Mouse (Mus musculus): Measurements from ENCODE around the gene Trhr2. TPM values are rescaled to one million over a fixed set of nuclear protein-coding genes. Genes with fewer than 3 reads are reported as not detected.
A peak's percentile ranks its signal among the peaks of the same experiment; 100 is the strongest.
"Not testable (repeated sequence)": the region's sequence is repeated elsewhere in the genome, so short reads cannot be mapped to it uniquely, and the experiment has no call there.

The Trhr2 gene
- polyA plus RNA-seq, 1 experiment from 2014 or later: not detected

DNA sequence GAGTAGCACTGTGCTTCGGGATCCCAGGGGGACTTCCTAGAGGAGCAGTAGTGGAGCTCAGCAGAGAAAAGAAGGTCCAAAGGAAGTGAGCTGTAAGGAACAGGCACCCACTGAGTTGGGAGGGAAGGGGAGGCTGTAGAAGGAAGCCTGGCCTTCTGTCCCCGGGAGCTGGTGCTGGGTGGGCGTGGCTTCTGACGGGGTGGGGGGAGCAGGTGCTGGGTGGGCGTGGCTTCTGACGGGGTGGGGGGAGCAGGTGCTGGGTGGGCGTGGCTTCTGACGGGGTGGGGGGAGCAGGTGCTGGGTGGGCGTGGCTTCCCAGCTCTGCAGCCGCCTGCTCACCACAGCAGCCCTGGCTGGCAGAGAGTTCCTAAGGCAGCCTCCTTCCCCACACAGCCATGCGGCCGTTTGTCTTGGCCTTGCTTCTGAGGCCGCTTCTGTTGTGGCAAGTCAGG, 36.6 kb downstream of the Trhr2 start:
- H3K27ac ChIP-seq (replicated peaks); H3K36me3 ChIP-seq (replicated peaks); DNase-seq (ENCODE audit: low spot score); H3K9me3 ChIP-seq; H3K4me3 ChIP-seq: not testable (repeated sequence)
- WGBS: 10% methylated on average over 13 of the region's 13 CpGs
- Histone ChIP-seq H3K27me3 (replicated peaks; ENCODE audit: low read depth, poor library complexity, severe bottlenecking) (peaks cover 66% of the 10 kb centered on the region), H3K4me1 (peaks cover 67% of the 10 kb centered on the region)

DNA sequence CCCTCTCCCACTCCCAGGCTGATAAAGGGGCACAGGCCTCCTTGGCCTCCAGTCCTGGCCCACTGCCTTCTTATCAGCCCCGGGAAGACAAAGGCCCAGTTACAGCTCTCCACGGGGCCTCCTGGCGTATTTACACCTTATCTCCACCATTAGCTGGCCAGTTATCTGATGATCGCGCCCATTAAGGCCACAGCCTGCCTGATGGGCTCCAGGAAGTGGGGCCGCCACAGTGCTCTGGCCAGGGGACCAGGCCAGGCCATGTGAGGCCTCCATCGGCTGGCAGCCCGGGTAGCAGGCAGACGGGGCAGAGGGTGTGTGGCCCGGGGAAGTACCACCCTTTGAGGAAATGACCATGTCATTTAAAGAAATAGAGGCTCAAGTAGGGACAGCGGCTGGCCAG, 37.8 kb downstream of the Trhr2 start:
- no peaks in the 10 kb centered on the region for H3K9me3 ChIP-seq
- peaks cover 63% of the 10 kb centered on the region for H3K27me3 ChIP-seq (replicated peaks; ENCODE audit: low read depth, poor library complexity, severe bottlenecking)
- no peak overlapping the region for H3K4me3 ChIP-seq
- DNase-seq (ENCODE audit: low spot score): no peak
- peaks cover 74% of the 10 kb centered on the region for H3K4me1 ChIP-seq
- no peak overlapping the region; the same call in 1 of the 2 replicates for H3K27ac ChIP-seq (replicated peaks)
- 60% methylated on average over 11 of the region's 11 CpGs for WGBS
- H3K36me3 ChIP-seq (replicated peaks): no peaks in the 10 kb centered on the region

DNA sequence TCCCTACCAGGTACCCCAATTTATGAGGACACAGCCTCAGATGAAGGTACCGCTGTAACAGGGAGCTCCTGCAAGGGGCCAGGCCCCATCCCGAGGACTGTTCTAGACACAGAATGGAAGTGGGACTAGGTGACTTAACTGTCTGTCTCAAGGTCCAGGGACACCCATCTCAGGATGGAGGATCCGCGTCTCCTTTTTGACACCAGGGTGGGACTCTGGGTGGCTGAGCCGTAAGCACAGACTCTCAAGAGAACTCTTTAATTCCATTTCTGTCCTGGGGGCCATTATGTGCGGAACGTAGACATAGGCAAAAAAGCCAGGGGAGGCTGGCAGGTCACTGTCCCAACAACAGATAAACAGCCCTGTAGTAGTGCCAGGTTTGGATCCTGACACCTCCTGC, 38.4 kb downstream of the Trhr2 start:
- peaks cover 63% of the 10 kb centered on the region for H3K27me3 ChIP-seq (replicated peaks; ENCODE audit: low read depth, poor library complexity, severe bottlenecking)
- H3K4me1 ChIP-seq: peaks cover 80% of the 10 kb centered on the region
- 91% methylated on average over 7 of the region's 7 CpGs for WGBS
- H3K27ac ChIP-seq (replicated peaks): peak overlapping the region; percentile 5; the same call in 1 of the 2 replicates
- no peaks in the 10 kb centered on the region for H3K36me3 ChIP-seq (replicated peaks)
- DNase-seq (ENCODE audit: low spot score): no peak
- H3K9me3 ChIP-seq: no peaks in the 10 kb centered on the region
- H3K4me3 ChIP-seq: no peak overlapping the region

DNA sequence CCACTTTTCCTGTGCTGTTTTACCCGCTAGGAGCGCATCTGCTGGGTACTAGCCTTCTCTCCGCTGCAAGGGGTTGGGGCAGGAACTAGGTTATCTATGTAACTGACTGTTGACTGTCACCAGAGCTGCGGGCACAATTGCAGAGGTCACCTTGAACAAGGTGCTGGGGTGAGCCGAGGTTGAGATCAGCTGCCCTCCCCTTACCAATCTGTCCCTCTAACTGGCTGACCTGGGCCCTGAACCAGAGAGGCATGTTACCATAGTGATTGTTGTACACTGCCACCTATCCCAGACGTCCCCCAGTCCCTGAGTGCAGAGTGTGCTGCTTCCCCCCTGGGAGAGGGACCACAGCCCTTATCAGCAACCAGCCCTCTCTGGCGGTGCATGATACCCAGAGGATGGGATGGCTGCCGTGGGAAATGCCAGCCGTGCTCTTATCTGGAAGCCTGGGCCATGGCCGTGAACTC, 39.1 kb downstream of the Trhr2 start:
- Histone ChIP-seq H3K9me3 (no peaks in the 10 kb centered on the region), H3K27ac (replicated peaks) (0 out of 2 replicates have a peak overlapping the region, but pooled peaks have one; percentile 5), H3K4me1 (peaks cover 87% of the 10 kb centered on the region), H3K4me3 (no peak overlapping the region), H3K36me3 (replicated peaks) (no peaks in the 10 kb centered on the region; the same call in 1 of the 2 replicates), H3K27me3 (replicated peaks; ENCODE audit: low read depth, poor library complexity, severe bottlenecking) (peaks cover 57% of the 10 kb centered on the region)
- no peak for DNase-seq (ENCODE audit: low spot score)
- WGBS: 69% methylated on average over 10 of the region's 10 CpGs

DNA sequence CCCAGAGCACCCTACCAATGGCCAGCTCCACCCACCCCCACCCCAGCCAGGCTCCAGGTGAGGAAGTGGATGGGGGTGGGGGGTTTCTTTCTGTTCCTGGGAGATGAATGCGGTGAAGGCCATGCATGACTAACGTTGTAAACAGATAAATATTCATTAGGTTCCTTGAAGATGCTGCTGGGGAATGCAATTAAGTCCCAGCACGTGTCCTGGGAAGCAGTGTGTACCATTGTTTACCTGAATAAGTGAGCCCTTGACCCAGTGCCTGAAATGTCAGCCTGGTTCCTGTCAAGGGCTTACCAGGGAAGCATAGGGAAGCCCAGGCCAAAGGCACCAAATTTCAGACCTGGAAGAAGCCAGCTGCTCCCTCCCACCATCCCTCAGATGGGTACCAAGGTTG, 40.0 kb downstream of the Trhr2 start:
- 0 out of 2 replicates have a peak overlapping the region, but pooled peaks have one; percentile 1 for H3K27ac ChIP-seq (replicated peaks)
- no peak for DNase-seq (ENCODE audit: low spot score)
- no peaks in the 10 kb centered on the region; the same call in 1 of the 2 replicates for H3K36me3 ChIP-seq (replicated peaks)
- H3K27me3 ChIP-seq (replicated peaks; ENCODE audit: low read depth, poor library complexity, severe bottlenecking): peaks cover 48% of the 10 kb centered on the region
- peaks cover 87% of the 10 kb centered on the region for H3K4me1 ChIP-seq
- WGBS: 19% methylated on average over 3 of the region's 3 CpGs
- no peaks in the 10 kb centered on the region for H3K9me3 ChIP-seq
- H3K4me3 ChIP-seq: no peak overlapping the region

DNA sequence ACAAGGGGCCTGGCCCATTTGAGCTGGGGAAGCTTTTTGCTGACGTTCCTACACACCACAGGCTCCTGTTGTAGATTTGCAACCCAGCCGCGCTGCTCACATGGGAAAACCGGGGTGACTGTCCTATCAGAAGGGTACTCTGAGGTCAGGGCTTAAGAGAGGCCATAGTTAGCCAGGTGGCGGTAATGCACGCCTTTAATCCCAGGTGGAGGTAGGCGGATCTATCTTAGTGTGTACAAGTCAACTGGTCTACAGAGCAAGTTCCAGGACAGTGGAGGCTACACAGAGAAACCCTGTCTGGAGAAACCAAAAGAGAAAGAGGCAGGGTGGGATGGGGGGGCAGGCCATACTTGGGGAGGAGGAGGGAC, 40.9 kb downstream of the Trhr2 start:
- Histone ChIP-seq H3K4me3 (no peak overlapping the region), H3K27me3 (replicated peaks; ENCODE audit: low read depth, poor library complexity, severe bottlenecking) (peaks cover 39% of the 10 kb centered on the region), H3K27ac (replicated peaks) (peak overlapping the region; percentile 1; the same call in 1 of the 2 replicates), H3K4me1 (peaks cover 86% of the 10 kb centered on the region), H3K36me3 (replicated peaks) (peaks cover 4% of the 10 kb centered on the region; the same call in 1 of the 2 replicates), H3K9me3 (no peaks in the 10 kb centered on the region)
- 73% methylated on average over 7 of the region's 7 CpGs for WGBS
- no peak for DNase-seq (ENCODE audit: low spot score)

DNA sequence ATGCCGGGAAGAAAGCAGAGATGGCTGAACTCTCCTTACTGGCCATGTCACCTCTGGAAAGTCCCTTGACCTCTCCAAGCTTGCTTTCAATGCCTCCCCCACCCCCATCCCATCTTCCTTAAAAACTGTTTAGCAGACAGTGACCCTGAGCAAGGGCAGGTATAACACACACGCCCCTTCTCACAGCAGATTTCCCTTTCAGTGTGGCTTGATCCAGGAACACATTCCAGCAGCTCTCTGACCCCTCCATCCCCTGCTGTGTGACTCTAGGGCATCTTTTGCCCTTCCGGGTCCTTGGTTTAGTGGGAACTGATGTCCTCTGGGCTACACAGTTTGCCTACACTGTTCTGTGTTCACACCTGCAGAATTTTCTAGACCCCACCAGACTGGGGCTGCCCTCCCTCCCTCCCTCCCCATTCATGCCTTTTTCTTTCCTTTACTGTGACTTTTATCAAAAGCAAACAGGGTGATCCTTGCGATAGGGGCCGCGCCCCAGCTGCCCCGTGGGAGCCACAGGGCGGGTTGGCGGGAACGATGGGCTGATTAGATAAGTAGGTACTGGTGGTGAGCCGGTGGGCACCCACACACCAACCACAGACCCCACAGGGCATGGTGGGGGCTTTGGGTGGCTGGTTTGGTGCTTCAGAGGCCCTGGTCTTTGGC, 41.4 kb downstream of the Trhr2 start:
- H3K36me3 ChIP-seq (replicated peaks): peaks cover 9% of the 10 kb centered on the region; the same call in 1 of the 2 replicates
- peaks cover 34% of the 10 kb centered on the region for H3K27me3 ChIP-seq (replicated peaks; ENCODE audit: low read depth, poor library complexity, severe bottlenecking)
- DNase-seq (ENCODE audit: low spot score): no peak
- H3K4me1 ChIP-seq: peaks cover 86% of the 10 kb centered on the region
- 68% methylated on average over 11 of the region's 11 CpGs for WGBS
- H3K27ac ChIP-seq (replicated peaks): peak overlapping the region; percentile 26; the same call in 1 of the 2 replicates
- H3K4me3 ChIP-seq: no peak overlapping the region
- H3K9me3 ChIP-seq: no peaks in the 10 kb centered on the region

DNA sequence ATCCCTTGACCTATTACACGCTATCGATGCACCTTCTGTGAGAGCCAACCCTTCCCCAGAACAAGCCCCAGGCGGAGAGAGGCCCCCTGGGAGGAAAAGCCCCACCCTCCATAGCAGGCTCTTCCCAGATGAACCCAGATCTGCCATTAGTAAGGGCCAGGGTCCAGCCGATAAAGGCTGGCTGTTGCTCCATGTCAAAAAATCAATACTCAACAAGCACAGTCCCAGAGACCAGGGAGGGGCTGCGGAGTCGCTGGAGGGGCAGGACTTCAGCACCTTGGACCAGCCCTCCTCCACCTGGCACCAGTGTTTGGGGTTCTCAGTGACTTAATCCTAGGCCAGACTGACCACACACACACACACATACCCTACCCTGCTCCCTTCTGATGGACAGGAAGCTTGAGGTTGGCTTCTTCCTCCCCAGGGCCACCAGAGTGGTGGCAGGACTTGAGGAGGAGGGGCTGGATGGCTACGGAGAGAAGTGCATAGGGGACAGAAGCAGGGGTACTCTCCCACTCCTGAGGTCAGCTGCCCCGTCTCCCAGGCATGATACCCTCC, 42.5 kb downstream of the Trhr2 start:
- no peak overlapping the region for H3K4me3 ChIP-seq
- WGBS: 41% methylated on average over 8 of the region's 8 CpGs
- peaks cover 27% of the 10 kb centered on the region for H3K27me3 ChIP-seq (replicated peaks; ENCODE audit: low read depth, poor library complexity, severe bottlenecking)
- H3K27ac ChIP-seq (replicated peaks): peak overlapping the region; percentile 26; the same call in 1 of the 2 replicates
- DNase-seq (ENCODE audit: low spot score): no peak
- peaks cover 89% of the 10 kb centered on the region for H3K4me1 ChIP-seq
- H3K36me3 ChIP-seq (replicated peaks): peaks cover 9% of the 10 kb centered on the region; the same call in 1 of the 2 replicates
- no peaks in the 10 kb centered on the region for H3K9me3 ChIP-seq

DNA sequence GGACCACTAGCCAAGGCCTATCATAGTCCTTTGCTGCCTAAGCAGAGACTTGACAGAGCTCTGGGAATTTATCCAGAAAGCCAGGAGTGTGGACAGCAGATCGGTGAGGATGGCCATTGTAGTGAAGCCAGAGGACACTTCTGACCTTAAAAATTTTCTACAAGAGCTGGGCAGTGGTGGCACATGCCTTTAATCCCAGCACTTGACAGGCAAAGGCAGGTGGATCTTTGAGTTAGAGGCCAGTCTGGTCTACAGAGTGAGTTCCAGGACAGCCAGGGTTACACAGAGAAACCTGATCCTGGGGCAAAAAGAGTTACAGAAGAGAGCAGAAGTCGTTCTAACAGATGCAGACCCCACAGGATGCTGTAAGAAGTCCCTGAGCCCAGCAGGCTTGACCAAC, 44.1 kb downstream of the Trhr2 start:
- Histone ChIP-seq H3K9me3 (no peaks in the 10 kb centered on the region), H3K27ac (replicated peaks) (no peak overlapping the region), H3K4me1 (peaks cover 90% of the 10 kb centered on the region), H3K27me3 (replicated peaks; ENCODE audit: low read depth, poor library complexity, severe bottlenecking) (peaks cover 19% of the 10 kb centered on the region), H3K4me3 (no peak overlapping the region), H3K36me3 (replicated peaks) (peaks cover 9% of the 10 kb centered on the region; the same call in 1 of the 2 replicates)
- 46% methylated on average over 2 of the region's 2 CpGs for WGBS
- DNase-seq (ENCODE audit: low spot score): no peak

DNA sequence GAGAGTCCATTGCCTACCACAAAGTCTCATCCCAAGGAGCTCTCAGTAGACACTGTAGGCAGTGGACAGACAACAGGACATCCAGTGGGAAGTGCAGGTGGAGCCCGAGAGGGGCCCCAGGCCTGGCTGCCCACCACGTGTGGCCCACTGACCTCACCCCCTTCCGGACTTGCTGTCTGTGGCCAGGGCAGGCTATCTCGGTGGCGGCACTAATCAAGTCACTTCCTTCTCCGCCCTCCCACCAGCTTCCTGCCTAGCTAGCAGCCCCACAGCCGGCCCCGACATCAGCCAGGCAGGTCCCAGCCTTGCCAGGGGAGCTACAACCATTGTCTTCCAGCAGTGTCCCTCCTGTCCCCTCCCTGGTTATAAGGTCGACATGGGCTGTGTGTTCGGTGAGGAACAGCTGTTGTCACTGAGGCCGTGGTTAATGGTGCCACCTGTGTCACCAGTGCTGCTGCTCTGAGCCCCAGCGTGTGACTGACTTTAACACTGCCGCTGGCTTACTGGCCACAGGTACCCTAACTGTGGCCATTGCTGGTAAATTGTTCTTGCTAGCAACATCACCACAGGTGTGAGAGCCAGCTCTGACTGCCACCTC, 45.5 kb downstream of the Trhr2 start:
- H3K27ac ChIP-seq (replicated peaks): peak overlapping the region; percentile 60
- H3K4me3 ChIP-seq: no peak overlapping the region; the same call in 1 of the 2 replicates
- H3K36me3 ChIP-seq (replicated peaks): peaks cover 11% of the 10 kb centered on the region; the same call in 1 of the 2 replicates
- peaks cover 13% of the 10 kb centered on the region for H3K27me3 ChIP-seq (replicated peaks; ENCODE audit: low read depth, poor library complexity, severe bottlenecking)
- H3K4me1 ChIP-seq: peaks cover 88% of the 10 kb centered on the region
- DNase-seq (ENCODE audit: low spot score): no peak
- no peaks in the 10 kb centered on the region for H3K9me3 ChIP-seq
- 55% methylated on average over 13 of the region's 13 CpGs for WGBS

DNA sequence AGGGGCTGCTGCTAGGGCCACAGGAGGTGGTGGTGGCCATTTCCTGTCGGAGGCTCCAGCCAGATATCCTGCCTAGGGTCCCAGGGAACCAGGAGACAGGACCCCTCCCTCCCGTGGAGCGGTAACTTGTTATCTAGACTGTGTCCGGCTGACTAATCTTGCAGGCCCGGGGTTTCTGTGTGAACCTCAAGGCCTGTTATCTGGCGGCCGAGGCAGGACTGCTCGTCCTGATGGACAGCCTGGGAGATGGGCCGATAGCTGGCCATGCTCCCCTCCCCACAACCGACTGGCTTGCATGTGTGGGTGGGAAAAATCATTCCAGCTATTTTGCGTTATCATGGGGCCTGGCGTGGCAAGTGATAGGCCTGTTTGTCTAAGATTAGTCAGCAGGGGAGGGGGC, 47.2 kb downstream of the Trhr2 start:
- no peaks in the 10 kb centered on the region for H3K9me3 ChIP-seq
- peaks cover 19% of the 10 kb centered on the region for H3K36me3 ChIP-seq (replicated peaks)
- WGBS: 66% methylated on average over 12 of the region's 12 CpGs
- no peak for DNase-seq (ENCODE audit: low spot score)
- no peak overlapping the region for H3K27ac ChIP-seq (replicated peaks)
- no peak overlapping the region for H3K4me3 ChIP-seq
- H3K27me3 ChIP-seq (replicated peaks; ENCODE audit: low read depth, poor library complexity, severe bottlenecking): peaks cover 3% of the 10 kb centered on the region
- H3K4me1 ChIP-seq: peaks cover 71% of the 10 kb centered on the region

DNA sequence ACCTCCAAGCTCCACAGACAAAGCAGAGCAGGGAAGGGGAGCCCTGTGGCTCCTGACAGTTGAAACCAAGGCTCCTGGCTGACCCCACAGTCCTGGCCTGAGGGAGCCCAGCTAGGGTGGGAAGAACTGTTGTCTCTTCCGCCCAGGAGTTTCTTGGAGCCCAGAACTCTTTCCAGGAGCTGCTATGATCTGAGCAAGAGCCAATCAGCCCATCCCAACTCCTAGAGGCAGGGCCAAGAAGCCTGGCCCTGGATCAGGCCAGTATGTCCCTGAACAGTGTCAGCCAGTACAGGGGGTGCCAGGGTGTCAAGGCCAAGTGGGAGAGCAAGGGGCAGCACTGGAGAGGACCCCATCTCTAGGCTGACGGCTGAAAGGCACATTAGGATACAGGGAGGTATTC, 48.0 kb downstream of the Trhr2 start:
- no peak for DNase-seq (ENCODE audit: low spot score)
- 76% methylated on average over 2 of the region's 2 CpGs for WGBS
- Histone ChIP-seq H3K4me3 (no peak overlapping the region), H3K4me1 (peaks cover 64% of the 10 kb centered on the region), H3K9me3 (no peaks in the 10 kb centered on the region), H3K27me3 (replicated peaks; ENCODE audit: low read depth, poor library complexity, severe bottlenecking) (no peaks in the 10 kb centered on the region; the same call in 1 of the 2 replicates), H3K27ac (replicated peaks) (peak overlapping the region; percentile 62; the same call in 1 of the 2 replicates), H3K36me3 (replicated peaks) (peaks cover 27% of the 10 kb centered on the region)
